Mouse (Mus musculus) midbrain, embryonic 12.5 days (tissue): Measurements from ENCODE around the gene Enpep. TPM values are rescaled to one million over a fixed set of nuclear protein-coding genes. Genes with fewer than 3 reads are reported as not detected.

Experiments
- ATAC-seq: fragments of 200-750 bp; cut with Nextera tagmentation; 2 replicates; pipeline ENCODE4 v1.8.0; 2017; ENCODE audit warnings: low read depth, moderate TSS enrichment, moderate library complexity; ENCODE audit not compliant: low FRiP score
- H3K27ac ChIP-seq: fragments of 300-500 bp; sonication (generic); replicated peaks from 2 replicates; pipeline ENCODE4 v1.5.1; 2016; ENCODE audit warnings: mild to moderate bottlenecking
- H3K27me3 ChIP-seq: fragments of 300-500 bp; sonication (generic); 2 replicates; pipeline ENCODE4 v1.6.1; 2016; ENCODE audit warnings: mild to moderate bottlenecking
- H3K36me3 ChIP-seq: fragments of 300-500 bp; sonication (generic); 2 replicates; pipeline ENCODE4 v1.6.1; 2016
- H3K4me1 ChIP-seq: fragments of 300-500 bp; sonication (generic); 2 replicates; pipeline ENCODE4 v1.6.1; 2016
- H3K4me2 ChIP-seq: fragments of 300-500 bp; sonication (generic); replicated peaks from 2 replicates; pipeline ENCODE4 v1.6.1; 2016; ENCODE audit warnings: mild to moderate bottlenecking, moderate library complexity
- H3K4me3 ChIP-seq: fragments of 300-500 bp; sonication (generic); 2 replicates; pipeline ENCODE4 v1.5.1; 2016; ENCODE audit warnings: mild to moderate bottlenecking
- H3K9ac ChIP-seq: fragments of 300-500 bp; sonication (generic); replicated peaks from 2 replicates; pipeline ENCODE4 v1.6.1; 2016; ENCODE audit warnings: mild to moderate bottlenecking, moderate library complexity
- H3K9me3 ChIP-seq: fragments of 300-500 bp; sonication (generic); 2 replicates; pipeline ENCODE4 v1.6.1; 2016; ENCODE audit warnings: mild to moderate bottlenecking
- WGBS: fragments of 180-500 bp; shearing (Covaris S2); methylation state at CpG from one replicate; pipeline ENCODE4 v1.1.7; 2016; 5-methylcytosine and 5-hydroxymethylcytosine counted together
- polyA plus RNA-seq: library from polyadenylated mRNA; unstranded; fragments of >200 nt; fragmentation: Nextera tagmentation; extraction: Ambion mirVana; gene quantifications from 2 replicates; pipeline ENCODE4 v1.2.1, GENCODE M21; 2016

The Enpep gene
- polyA plus RNA-seq, 1 experiment from 2014 or later: 1.1 TPM

DNA sequence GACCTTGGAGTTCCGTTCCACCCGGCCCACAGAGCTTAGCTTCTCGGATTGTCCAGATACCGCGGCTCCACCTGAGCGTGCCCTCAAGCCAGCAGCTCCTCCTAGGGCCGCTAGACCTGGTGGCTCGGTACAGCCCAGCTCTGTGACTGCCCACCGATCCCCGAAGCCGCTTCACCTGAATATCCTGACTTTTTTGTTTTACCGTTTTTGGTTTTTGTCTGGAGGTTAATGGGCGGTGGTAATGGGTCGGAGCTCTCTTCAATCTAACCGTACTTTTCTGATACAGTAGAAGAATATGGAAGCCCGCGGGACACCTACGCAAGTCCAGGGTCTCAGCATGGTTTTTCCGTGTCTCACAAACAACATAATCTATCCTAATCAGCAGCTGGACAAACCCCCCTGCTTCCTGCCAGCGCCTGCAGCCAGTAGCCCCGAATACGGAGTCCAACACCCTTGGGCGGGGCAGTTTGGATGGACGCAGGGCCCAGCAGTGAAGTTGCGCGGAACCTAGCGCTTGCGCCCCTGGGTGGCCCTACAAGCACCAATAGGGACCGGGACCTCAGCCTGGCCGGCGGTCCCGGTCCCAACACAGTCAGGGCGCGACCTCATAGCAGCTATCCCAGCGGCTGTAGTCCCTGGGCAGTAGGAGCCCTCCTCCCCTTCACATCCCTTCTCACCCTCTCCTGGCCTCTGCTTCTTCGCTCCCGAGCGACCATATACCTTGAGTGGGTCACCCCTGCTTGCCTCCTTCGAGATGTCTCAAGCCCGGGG, 107.5 kb downstream of the Enpep start:
- Histone ChIP-seq H3K27me3 (peaks cover 87% of the 10 kb centered on the region), H3K4me2 (0 out of 2 replicates have a peak overlapping the region, but pooled peaks have one; percentile 8), H3K4me3 (no peak overlapping the region), H3K27ac (no peak overlapping the region), H3K4me1 (0 out of 2 replicates have a peak, but pooled peaks cover 2% of the 10 kb centered on the region), H3K9me3 (no peaks in the 10 kb centered on the region), H3K9ac (no peak overlapping the region), H3K36me3 (no peaks in the 10 kb centered on the region)
- no peak for ATAC-seq
- WGBS: under 1% methylated on average over 40 of the region's 40 CpGs

DNA sequence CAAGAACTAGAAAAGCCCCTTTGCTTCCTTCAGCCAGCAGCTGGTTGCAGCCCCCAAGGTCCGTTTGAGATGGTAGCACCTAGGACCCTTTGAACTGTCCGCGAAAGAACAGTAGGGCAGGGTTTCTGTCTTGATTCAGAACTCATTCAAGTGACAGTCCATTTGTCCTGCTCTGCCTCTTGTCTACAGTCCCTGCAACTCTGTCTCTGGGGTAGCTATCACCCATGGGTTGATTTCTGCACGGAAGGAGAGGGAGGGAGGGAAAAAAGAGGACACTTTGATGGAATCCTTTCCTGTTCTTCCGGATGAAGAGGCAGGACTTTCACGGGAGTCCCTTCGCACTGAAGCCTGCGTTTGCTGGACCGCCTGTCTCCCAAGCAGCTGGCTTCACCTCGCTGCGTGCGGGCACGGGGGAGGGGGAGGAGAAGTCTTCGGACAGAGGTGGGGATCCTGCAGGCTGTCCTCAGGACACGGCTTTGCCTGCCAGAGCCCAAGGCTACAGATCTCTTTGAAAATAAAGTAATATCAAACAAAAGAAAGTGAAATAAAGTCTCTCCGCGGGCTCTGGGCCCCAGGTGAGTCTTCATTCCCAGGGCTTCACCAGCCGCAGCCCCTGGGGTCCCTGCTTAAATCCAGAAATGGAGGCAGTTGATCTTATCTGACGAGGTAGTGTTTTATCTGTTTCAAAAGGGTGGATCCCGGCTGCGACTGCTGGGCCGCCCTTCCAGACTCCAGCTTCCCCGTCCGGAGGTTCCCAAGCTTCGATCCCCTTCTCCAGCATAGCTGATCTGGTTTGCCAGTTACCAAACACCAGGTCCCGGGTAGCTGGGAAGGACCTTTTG, 108.3 kb downstream of the Enpep start:
- 0 out of 2 replicates have a peak, but pooled peaks cover 2% of the 10 kb centered on the region for H3K4me1 ChIP-seq
- H3K36me3 ChIP-seq: no peaks in the 10 kb centered on the region
- no peak overlapping the region for H3K9ac ChIP-seq
- peaks cover 90% of the 10 kb centered on the region for H3K27me3 ChIP-seq
- no peak for ATAC-seq
- H3K27ac ChIP-seq: no peak overlapping the region
- H3K9me3 ChIP-seq: no peaks in the 10 kb centered on the region
- peak overlapping the region; percentile 8; the same call in 1 of the 2 replicates for H3K4me2 ChIP-seq
- WGBS: under 1% methylated on average over 26 of the region's 26 CpGs
- H3K4me3 ChIP-seq: no peak overlapping the region

DNA sequence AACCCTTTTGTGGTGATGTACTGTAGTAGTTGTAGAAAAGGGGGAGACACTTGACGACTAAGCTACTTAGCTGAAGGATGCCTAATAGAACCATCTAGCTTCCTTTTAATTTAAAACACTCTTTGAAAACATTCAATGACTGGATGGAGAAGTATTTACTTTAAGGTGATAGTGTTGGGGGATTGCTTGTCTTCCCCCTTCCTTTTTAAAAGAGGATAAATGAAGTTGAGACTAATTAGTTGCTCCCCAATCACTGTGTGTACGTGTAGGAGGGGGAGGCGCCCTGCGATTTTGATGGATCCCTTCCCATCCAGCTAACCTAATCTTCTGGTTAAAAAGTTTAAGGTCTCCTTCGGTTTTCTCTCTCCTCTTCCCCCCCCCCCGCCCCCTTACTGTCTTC, 109.1 kb downstream of the Enpep start:
- 2% methylated on average over 6 of the region's 6 CpGs for WGBS

DNA sequence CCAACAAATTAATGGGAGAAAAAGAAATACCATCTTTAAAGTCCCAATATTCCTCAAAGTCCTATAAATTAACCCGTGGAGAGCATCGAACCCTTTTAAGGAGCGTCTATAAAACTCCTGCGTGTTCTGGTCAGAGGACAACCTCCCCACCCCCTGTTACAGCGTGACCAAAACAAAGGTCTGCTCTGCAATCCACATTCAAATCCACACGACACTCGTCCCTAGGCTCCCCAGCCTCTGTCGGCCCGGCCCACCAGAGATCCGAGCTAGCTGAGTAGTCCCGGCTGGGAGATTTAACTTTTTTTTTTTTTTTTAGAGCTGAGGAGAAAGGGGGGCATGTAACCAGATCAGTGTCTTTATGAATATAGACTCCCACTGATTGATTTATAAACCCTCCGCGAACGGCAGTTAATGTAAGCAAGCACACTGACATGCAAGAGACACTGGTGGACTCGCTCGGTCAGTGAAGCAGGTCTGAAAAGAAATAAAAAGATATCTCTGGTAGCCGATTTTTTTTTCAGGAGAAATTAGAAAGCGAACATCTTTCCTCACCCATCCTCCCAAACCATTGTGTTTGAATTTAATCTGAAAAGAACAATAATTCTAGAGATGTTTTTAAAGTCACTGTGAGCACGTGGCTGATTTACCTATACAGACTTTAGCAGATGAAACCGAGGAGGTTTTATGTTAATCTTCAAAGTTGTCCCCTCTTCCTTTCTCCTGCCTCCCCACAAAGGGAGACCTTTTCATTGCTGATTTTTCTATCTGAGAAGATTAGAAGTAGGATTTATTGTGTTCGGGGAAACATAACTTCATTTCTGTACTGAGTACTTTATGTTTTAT, 109.9 kb downstream of the Enpep start:
- H3K4me2 ChIP-seq: no peak overlapping the region
- H3K27me3 ChIP-seq: peaks cover 91% of the 10 kb centered on the region
- no peak overlapping the region for H3K27ac ChIP-seq
- no peaks in the 10 kb centered on the region for H3K9me3 ChIP-seq
- no peaks in the 10 kb centered on the region for H3K36me3 ChIP-seq
- H3K4me1 ChIP-seq: 0 out of 2 replicates have a peak, but pooled peaks cover 2% of the 10 kb centered on the region
- no peak for ATAC-seq
- no peak overlapping the region for H3K4me3 ChIP-seq
- H3K9ac ChIP-seq: no peak overlapping the region
- WGBS: under 1% methylated on average over 21 of the region's 21 CpGs

More for the DNA sequence above, 109.1 kb downstream of the Enpep start:
- Histone ChIP-seq H3K4me3 (no peak overlapping the region), H3K27ac (no peak overlapping the region), H3K4me2 (no peak overlapping the region), H3K36me3 (no peaks in the 10 kb centered on the region), H3K4me1 (0 out of 2 replicates have a peak, but pooled peaks cover 2% of the 10 kb centered on the region), H3K9ac (no peak overlapping the region), H3K27me3 (peaks cover 91% of the 10 kb centered on the region), H3K9me3 (no peaks in the 10 kb centered on the region)
- ATAC-seq: no peak

DNA sequence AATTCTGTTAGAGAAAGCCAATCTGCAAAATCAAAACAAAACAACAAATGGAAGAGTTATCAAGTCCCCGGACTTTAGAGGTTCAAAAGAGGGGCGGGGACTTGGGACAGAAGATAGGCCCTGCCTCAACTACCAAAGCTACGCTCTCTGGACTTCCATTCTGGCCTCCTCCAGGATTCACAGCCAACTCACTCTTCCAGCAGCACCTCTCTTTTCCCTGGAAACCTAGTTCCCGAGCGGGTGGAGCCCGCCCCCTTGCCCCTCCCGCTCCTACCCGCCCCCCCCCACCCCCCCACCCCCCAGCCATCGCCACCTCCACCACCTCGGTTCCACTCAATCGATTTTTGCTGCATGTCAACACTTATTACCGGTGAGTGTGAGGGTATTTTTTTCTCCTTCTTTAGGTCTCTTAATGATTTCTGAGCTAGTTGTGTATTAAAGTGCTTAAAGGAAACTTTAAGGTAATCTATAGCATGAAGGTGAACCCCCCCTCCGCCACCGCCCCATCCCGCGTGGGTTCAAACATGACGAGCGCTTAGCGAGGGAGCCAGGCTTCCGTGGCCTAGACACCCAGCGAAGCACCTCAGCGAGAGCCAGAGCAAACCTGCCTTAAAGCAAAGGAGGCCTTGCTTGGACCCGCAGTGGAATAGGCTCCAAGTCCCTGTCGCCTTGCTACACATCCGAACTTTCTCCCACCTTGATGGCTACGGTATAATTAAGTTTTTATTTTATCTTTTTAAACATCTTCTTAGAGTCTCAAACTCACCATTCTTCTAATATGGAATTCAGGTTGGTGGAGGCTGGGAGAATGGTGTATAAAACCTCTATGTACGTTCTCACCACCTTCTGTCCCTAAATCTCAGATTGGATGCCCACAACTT, 110.9 kb downstream of the Enpep start:
- Histone ChIP-seq H3K27ac (no peak overlapping the region), H3K4me1 (0 out of 2 replicates have a peak, but pooled peaks cover 2% of the 10 kb centered on the region), H3K9ac (no peak overlapping the region), H3K4me3 (no peak overlapping the region), H3K4me2 (no peak overlapping the region), H3K9me3 (no peaks in the 10 kb centered on the region), H3K27me3 (peaks cover 90% of the 10 kb centered on the region), H3K36me3 (no peaks in the 10 kb centered on the region)
- no peak for ATAC-seq
- WGBS: 1% methylated on average over 25 of the region's 27 CpGs

DNA sequence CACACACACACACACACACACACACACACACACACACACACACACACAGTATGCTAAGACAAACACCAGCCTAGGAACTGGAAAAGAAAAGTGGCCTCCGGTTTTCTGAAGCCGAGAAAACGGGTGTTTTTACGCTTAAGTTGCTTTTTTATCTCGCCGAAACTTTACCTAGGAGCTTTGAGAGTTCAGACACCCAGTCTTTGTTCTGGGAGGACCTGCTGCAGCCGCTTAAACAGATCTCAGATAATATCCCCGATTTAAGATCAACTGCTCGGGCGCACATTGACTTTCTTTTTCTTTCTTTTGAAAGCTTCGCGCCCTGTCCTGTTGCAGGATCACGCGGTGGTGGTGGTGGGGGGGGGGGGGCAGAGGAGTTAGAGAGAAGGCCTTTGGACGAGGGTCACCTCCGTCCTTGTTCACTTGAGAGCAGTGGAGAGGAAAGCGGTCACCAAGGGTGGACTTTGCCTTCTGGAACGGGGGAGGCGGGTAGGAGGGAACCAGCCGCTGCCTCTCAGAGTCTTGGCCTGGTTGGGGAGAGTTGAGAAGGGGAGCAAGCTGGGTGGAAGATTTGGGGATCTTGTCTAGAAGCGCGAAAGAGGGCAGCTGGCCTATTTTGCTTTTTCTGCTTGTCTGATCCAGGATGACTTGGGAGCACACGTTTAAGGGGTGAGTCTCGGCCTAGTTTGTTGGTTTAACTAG, 111.7 kb downstream of the Enpep start:
- H3K27me3 ChIP-seq: peaks cover 86% of the 10 kb centered on the region
- peaks cover 4% of the 10 kb centered on the region for H3K4me1 ChIP-seq
- no peak overlapping the region for H3K4me2 ChIP-seq
- H3K9me3 ChIP-seq: no peaks in the 10 kb centered on the region
- no peak overlapping the region for H3K4me3 ChIP-seq
- no peak for ATAC-seq
- no peak overlapping the region for H3K27ac ChIP-seq
- H3K36me3 ChIP-seq: no peaks in the 10 kb centered on the region
- WGBS: under 1% methylated on average over 24 of the region's 24 CpGs
- no peak overlapping the region for H3K9ac ChIP-seq

DNA sequence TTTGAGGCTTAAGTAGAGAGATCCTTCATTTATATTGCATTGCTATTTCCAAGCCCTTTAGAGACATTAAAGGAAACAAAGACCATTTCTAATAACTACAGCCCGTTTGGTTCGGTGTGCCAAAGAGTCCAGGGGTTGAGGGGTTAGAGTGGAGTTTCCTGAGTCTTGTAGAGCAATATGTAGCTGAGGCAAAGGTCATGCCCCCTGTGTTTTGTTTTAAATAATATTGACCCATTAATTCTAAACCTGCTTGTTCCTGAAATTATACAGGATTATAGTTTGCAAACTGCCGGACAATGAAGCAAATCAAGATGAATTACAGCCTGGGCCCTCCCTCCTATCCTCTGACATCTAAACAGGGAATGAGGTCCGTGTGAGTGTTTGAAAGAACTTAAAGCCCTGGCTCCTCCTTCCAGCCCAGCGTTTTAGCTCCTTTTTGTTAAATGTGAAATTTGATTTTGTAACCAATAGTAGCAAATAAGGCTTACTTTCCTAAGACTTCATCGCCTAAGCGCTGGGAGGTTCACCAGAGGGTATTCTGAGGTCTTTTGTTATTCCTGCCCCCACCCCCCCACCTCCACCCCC, 112.3 kb downstream of the Enpep start:
- Histone ChIP-seq H3K4me1 (peaks cover 10% of the 10 kb centered on the region), H3K27me3 (peaks cover 86% of the 10 kb centered on the region), H3K27ac (no peak overlapping the region), H3K9ac (no peak overlapping the region), H3K9me3 (no peaks in the 10 kb centered on the region), H3K4me3 (no peak overlapping the region), H3K36me3 (no peaks in the 10 kb centered on the region), H3K4me2 (no peak overlapping the region)
- no peak for ATAC-seq
- under 1% methylated on average over 7 of the region's 7 CpGs for WGBS

Other genes with a start within 250 kb of the Enpep start
- gene Pitx2, start 132.8 kb downstream of the Enpep start, polyA plus RNA-seq: 65.6 and 78.1 TPM in 2 replicates
- 34.4 and 35.5 TPM in 2 replicates for gene Elovl6, start 199.6 kb upstream of the Enpep start, polyA plus RNA-seq